Mouse (Mus musculus) frontal cortex, adult 2 months (tissue): Measurements from ENCODE around the gene Glud1. TPM values are rescaled to one million over a fixed set of nuclear protein-coding genes. Genes with fewer than 3 reads are reported as not detected.
"Not testable (repeated sequence)": the region's sequence is repeated elsewhere in the genome, so short reads cannot be mapped to it uniquely, and the experiment has no call there.

Experiments used
- DNase-seq, 2 experiments: peaks; one replicate each; pipeline ENCODE4 v3.0.0; 2022; ENCODE audit warnings: low spot score in 1 of 2; ENCODE audit errors: extremely low spot score in 1 of 2
- polyA plus RNA-seq: library from polyadenylated mRNA; depleted of rRNA; stranded (reverse); fragments of >200 nt; gene quantifications from 2 replicates; pipeline ENCODE4 v1.2.3, GENCODE M21; 2012

Gene Glud1
- polyA plus RNA-seq, 1 experiment, result 196 TPM

- DNase-seq, result peak in 1 of 2 experiments; percentile 28
These were observed 599 bp downstream of the Glud1 start for GRCm38 (mm10) chr14:34311021-34311631.

- no peak for DNase-seq
These were observed 1.2 kb downstream of the Glud1 start for GRCm38 (mm10) chr14:34311691-34312090.

GRCm38 (mm10) chr14:34312339-34313048 is 2.0 kb downstream of the Glud1 start:
- DNase-seq, result no peak

- no peak for DNase-seq
These were observed 3.1 kb downstream of the Glud1 start for GRCm38 (mm10) chr14:34313612-34314011.

GRCm38 (mm10) chr14:34314383-34314782 is 3.9 kb downstream of the Glud1 start:
- DNase-seq, result not testable (repeated sequence)

- no peak for DNase-seq
These were observed 4.3 kb downstream of the Glud1 start for GRCm38 (mm10) chr14:34314796-34315195.

GRCm38 (mm10) chr14:34316346-34316745 is 5.8 kb downstream of the Glud1 start:
- DNase-seq, result no peak

- DNase-seq, result no peak
These were observed 6.9 kb downstream of the Glud1 start for GRCm38 (mm10) chr14:34317431-34317830.

- no peak for DNase-seq
These were observed 7.6 kb downstream of the Glud1 start for GRCm38 (mm10) chr14:34318113-34318512.

- no peak for DNase-seq
These were observed 13.1 kb downstream of the Glud1 start for GRCm38 (mm10) chr14:34323576-34324085.

GRCm38 (mm10) chr14:34326606-34327005 is 16.1 kb downstream of the Glud1 start:
- no peak for DNase-seq

- DNase-seq, result no peak
These were observed 17.1 kb downstream of the Glud1 start for GRCm38 (mm10) chr14:34327618-34328017.

GRCm38 (mm10) chr14:34330657-34331158 is 20.2 kb downstream of the Glud1 start:
- no peak for DNase-seq

GRCm38 (mm10) chr14:34331886-34332285 is 21.4 kb downstream of the Glud1 start:
- DNase-seq, result peak in 1 of 2 experiments; percentile 56

- DNase-seq, result peak; percentile 52 to 57
These were observed 21.9 kb downstream of the Glud1 start for GRCm38 (mm10) chr14:34332476-34332875.

GRCm38 (mm10) chr14:34339446-34339845 is 28.9 kb downstream of the Glud1 start:
- DNase-seq, result peak in 1 of 2 experiments; percentile 25

GRCm38 (mm10) chr14:34341993-34342392 is 31.5 kb downstream of the Glud1 start:
- no peak for DNase-seq

- no peak for DNase-seq
These were observed 32.6 kb downstream of the Glud1 start for GRCm38 (mm10) chr14:34343078-34343477.

GRCm38 (mm10) chr14:34344361-34344760 is 33.8 kb downstream of the Glud1 start:
- DNase-seq, result no peak

- DNase-seq, result no peak
These were observed 35.4 kb downstream of the Glud1 start for GRCm38 (mm10) chr14:34345771-34346566.

GRCm38 (mm10) chr14:34347084-34347483 is 36.6 kb downstream of the Glud1 start:
- no peak for DNase-seq
